Mouse (Mus musculus): ENCODE results near the gene Kmt2b. TPM values are rescaled to one million over a fixed set of nuclear protein-coding genes. Genes with fewer than 3 reads are reported as not detected.

The Kmt2b gene
- polyA plus RNA-seq (2012; ENCODE audit: low replicate concordance), result 143 and 153 TPM in 2 replicates

DNA sequence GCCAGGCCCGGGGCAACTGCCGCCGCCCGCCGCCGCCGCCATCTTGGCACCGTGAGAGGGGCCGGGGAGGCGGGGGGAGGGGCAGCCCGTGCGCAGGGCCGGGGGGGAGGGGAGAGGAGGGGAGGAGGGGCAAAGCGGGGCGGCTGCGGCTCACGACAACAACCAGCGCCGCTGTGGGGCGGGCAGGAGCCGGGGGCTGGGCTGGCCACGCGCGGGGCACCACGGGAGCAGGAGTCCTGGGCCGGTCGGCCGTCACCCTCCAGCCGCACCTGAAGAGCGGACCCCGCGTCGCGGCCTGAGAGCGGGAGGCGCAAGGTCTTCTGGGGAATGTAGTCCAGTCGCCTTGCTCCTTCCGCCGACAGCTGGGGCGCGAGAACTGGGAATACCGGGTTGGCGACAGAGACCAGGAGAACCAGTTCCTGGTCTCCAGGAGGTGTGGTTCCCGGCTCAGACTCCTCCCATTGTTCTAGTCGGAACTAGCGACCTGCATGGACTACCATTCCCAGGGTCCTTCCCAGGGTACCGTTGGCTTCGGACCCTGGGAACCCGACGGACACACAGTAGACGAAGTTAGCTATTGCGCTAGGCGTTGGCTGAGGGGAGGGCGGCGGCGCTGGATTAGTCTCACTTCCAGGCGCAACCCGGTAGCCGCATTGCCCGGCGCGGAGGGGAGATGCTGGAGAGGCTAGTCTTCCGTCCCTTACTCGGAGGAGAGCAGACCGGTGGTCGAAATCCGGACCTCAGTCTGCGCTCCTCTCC lies at the start of gene Kmt2b:
Gene Kmt2b (minus strand): TSS at position 51 of the 759 bp plus-strand sequence.

DNA sequence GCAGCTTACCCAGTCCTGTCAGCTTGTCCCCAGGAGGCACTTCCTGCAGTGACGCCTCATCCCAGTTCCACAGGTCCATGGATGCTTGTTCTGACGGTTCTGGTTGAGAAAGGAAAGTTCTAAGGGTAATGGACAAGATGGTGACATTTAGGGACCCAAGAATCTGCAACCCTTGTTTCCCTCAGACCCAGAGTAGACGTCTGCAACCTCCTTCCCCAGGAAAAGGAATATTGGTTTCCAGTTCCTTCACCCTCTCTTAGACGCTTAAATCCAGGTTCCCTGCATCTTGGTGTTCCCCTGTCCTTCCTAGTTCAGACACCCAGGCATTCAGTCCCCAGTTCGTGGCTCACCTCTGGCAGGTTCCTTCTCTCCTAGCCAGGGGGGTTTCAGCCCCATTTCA lies 47.2 kb upstream of the Kmt2b start, which contains the start of gene Etv2:
Gene Etv2 (minus strand): TSS at position 101 of the 400 bp plus-strand sequence.

DNA sequence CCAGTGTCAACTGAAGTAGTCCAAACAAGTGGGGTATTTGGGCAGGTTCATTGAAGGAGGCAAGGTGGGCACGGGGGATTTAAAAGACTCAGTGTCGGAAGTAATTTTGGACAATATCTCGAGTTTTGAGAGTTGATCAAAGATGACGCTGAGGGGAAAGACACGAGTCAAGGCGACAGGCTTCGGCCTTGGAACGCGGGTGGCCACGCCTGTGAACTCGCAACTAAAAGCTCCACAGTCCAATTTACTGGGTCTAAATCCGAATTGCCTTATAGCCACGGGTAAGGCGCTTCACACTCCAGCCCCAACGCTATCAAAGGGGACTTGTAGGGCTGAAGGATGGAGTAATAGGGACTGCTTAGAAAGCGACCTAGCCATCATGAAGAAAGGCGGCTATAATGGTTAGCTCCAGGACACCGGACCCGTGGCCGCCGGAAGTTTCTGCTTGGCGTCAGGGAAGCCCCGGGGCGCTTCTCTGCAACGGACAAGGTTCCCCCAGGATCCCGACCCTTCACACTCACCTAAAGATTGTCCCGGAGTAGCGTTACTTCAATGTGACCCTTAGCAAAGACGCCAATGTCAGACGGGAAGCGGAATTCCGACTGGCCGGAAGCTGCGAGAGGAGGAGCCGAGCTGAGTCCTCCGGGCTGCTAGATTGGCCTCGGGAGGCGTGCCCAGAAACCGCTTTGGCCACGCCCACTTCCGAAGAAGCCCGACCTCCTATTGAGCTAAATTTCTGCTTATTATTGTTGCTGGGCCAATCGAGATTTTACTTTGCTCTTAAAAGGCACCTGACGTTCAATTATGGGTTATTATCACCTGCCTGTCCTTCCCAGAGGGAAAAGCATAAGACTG lies 37.2 kb upstream of the Kmt2b start, which contains the start of gene Cox6b1:
Gene Cox6b1 (minus strand): TSS at position 622 of the 855 bp plus-strand sequence.

DNA sequence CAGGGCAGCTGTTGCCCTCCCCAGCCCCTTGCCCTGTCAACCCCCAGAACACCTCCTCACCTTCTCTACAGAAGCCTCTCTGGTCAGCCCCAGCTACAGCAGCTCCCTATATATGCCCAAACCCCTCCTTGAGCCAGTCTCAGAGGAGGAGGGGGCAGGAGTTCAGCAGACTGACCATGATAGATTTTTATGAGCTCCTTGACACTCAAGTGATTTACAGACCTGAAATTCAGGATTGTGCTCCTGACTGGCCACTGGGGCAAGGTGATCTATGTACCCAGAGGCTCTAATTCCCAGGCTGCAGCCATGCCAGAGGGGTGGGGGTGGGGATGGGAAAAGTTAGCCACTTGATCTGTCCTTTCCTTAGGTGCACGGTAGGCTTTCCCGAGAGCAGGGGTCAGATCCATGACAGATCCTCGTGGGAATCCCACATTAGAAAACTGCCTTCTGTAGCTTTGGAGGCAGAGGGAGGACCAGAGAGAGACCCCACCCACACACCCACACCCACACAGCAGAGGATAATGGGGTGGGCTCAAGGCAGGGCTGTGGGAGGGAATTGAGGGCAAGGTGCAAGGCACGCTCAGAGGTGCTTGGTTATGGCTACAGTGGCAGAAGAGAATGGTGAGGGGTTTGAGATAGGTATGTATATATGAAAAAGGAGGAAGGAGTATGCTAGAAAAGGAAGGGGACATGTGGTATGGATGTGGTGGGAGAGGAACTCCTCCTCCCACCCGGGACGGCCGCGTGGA lies 24.3 kb upstream of the Kmt2b start, which contains the start of gene Upk1a:
Gene Upk1a (minus strand): TSS at position 194 of the 749 bp plus-strand sequence.

DNA sequence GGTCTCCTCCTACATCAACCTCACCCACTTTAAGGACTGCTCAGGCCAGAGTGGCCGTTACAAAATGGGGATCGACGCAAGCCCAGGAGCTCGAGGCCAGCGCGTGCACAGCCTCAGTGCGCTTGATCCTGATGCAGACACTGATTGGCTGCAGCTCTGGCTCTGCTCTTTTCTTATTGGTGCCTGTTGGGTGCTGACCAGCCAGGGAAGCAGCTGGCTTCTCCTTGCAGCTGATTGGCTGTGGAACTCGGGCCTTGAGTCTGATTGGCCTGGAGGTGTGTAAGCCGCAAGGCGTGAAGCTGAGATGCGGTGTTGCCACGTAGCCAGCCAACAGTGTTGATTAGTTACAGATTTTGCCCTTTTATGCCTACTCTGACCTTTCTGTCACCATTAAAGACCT lies 10.3 kb upstream of the Kmt2b start, which contains the start of gene Zbtb32:
Gene Zbtb32 (minus strand): TSS at position 124 of the 400 bp plus-strand sequence.

DNA sequence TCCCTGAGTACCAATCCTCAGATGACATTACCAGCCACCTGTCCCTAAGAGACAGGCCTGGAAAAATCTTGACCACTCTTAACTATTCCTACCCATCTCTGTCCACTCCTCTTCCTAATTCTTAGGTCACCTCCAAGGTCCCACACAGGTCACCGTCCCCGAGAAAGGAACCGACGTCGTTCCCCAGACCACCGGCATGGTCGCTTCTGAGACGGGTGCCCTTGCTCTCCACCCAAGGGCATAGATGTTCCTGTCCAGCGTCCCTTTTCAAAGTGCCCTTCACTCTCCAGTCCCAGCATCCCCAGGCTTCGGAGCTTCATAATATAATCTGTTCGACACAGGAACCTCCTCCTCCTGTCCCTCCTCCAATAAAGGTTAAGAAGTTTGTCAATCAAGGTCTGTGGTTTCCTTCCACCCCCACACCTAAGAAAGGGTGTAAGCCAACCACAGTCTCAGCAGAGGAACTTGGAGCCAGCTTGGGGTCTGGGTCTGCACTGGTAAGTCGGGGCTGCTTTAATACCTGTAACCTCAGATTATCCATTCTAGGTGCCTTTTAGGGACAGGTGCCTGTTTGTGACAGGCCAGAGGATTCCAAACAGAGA lies 23.5 kb downstream of the Kmt2b start, which contains the start of gene Igflr1:
Gene Igflr1 (plus strand): TSS at position 458 of the 602 bp plus-strand sequence.

DNA sequence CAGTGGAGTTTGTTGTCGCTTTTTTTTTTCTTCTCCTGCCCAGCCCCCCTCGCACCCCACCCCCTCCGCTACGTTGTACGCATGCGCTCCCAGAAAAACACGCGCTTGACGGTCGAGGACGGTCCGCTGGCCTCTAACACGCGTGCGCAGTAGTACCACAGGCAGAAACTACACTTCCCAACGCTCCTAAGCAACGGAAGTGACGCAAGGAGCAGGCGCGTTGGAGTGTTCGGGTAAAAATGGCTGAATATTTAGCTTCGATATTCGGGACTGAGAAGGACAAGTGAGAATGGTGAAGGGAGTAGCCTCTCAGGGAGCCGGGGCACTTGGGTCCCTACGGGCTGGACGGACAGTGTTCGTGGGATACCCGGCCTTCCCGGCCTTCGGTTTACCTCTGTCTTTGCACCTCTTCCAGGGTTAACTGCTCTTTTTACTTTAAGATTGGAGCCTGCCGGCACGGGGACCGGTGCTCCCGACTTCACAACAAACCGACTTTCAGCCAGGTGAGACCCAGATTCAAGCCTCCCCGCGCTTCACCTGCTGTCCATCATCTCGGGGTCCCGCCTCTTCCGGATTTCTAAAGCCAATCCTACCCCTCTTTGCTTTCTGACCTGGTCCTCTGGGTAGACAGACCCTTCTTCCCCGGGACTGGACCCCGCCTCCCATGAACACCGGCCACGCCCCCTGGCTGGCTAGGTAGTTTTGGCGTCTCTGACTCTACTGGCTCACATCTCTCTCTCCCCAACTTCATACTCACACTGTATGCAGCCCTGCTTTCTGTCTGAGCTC lies 25.2 kb downstream of the Kmt2b start, which contains the start of the genes U2af1l4, Gm49396 and Psenen:
Gene U2af1l4 (plus strand): TSS at position 185 of the 789 bp plus-strand sequence.
Gene Gm49396 (plus strand): TSS at position 228 of the 789 bp plus-strand sequence.
Gene Psenen (minus strand): TSS at position 511 of the 789 bp plus-strand sequence.

DNA sequence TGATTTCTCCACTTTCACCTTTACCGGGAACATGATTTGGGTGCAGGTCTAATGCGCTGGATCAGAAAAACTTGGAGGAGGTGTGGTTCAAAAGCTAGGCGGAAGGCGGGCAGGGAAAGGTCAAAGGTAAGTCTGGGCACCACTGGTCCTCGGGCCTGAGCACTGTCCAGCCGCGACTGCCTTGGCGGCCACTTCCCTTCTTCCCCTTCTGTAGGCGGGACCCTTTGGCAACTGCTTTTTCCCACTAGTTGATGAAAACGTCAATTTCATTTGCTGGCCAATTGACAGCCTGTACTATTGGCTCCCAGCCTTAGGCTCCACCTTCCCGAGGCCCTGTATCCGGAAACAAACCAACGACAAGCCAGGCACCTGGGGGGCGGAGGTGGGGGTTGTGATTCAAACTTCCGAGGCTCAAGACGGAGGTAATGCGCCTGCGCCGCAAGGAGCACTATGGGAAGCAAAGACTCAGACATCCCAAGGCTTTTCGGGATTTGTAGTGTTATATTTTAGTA lies 29.0 kb downstream of the Kmt2b start, which contains the start of gene Lin37:
Gene Lin37 (minus strand): TSS at position 396 of the 512 bp plus-strand sequence.

DNA sequence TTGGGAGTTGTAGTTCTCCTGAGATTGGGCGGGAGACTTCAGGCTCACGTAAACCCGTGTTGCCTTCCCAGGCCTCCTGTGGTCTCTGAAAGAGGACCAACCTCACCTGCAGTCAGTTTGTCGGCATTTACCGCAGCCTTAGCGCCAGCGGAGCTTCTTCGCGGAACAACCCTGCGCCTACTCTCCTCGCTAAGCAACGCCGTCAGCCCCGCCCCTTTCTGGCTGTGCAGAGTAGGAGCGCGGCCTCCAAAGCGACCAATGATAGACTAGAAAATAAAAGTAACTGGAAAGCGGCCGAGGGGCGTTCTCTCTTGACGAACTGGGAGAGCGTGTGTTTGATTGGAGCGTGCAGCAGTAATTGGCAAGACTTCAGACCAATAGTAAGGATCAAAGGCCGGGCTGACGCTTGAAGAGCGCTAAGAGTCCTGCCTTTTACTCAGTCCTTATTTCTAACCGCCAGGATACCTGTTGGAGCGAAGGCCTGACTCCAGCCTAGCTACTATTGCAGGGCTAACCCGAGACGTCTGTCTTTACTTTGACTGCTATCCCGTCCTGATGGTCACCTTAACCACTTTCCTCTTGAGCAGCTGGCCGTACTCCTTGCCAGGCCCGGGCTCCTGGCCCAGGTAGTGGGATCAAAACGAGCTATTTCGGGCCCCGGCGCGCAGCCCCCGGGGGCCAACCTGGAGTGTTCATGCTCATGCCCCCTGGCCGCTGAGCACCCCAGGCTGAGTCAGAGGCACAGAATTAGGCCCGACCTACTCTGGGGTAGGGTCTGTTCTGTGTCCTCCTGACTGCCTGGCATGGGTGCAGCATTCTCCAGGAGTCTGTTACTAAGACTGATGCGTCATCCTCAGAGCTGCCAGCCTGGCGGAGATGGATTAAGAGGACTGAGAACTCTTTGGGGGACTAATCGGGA lies 36.2 kb downstream of the Kmt2b start, which contains the start of the genes Hspb6 and Proser3:
Gene Hspb6 (plus strand): TSS at position 77 of the 919 bp plus-strand sequence.
Gene Proser3 (minus strand): TSS at position 198 of the 919 bp plus-strand sequence.

DNA sequence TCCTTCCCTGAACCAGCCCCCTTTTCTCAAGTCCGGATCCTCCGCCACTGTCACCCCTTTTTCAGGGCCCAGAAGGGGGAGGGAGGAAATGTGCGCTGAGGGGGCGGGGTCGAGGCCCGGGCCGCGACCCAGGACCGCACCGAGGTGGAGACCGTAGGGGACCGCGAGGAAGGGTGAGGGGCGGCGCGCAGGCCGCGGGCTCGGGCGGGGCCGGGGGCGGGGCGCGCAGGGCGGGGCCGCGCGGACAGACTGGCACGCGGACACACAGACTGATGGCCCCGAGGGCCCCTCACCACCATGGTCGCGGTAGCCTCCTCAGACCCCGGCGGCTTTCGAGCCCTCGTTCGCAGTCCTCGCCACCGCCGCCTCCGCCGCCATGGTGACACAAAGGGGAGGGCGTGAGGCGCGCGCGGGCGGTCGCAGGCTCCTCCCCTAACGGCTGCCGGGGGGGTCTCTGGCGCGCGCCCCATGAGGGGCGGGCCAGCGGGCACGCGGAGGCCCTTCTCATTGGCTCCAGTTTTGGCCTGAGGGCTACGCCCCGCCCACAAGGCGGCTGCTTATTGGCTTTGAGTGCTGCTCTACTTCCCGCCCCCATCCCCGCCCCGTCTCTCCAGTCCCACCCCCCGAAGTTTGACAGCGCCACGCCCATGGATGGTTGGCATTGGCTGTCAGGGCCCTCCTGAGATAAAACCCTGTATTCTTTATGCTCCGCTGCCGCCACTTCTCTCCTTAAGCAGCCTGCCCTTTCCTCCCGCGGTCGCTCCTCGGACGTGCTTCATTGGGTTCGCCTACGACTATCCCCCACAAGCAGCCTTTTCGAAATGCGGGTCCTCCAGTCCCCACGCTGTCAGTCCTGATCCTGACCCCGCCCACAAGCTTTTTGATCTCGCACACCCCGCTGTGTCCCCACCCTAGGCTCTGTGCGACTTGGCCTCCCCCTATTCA lies 53.6 kb downstream of the Kmt2b start, which contains the start of gene Arhgap33:
Gene Arhgap33 (minus strand): TSS at position 428 of the 945 bp plus-strand sequence.

Other genes with a start within 250 kb of the Kmt2b start
- gene Lrfn3, start 226.0 kb downstream of the Kmt2b start, polyA plus RNA-seq (2012; ENCODE audit: low replicate concordance), result 0.06 and 0.26 TPM in 2 replicates
- gene Tyrobp, start 175.0 kb downstream of the Kmt2b start, polyA plus RNA-seq (2012; ENCODE audit: low replicate concordance), result 9.6 and 46.1 TPM in 2 replicates
- 10.4 TPM in 1 of 2 replicates, not detected in the other for gene Hcst, start 168.9 kb downstream of the Kmt2b start, polyA plus RNA-seq (2012; ENCODE audit: low replicate concordance)
- gene Nfkbid, start 167.0 kb downstream of the Kmt2b start, polyA plus RNA-seq (2012; ENCODE audit: low replicate concordance), result 16.8 and 18.4 TPM in 2 replicates
- 1.1 and 1.3 TPM in 2 replicates for gene Aplp1, start 143.2 kb downstream of the Kmt2b start, polyA plus RNA-seq (2012; ENCODE audit: low replicate concordance)
- gene Kirrel2, start 131.0 kb downstream of the Kmt2b start, polyA plus RNA-seq (2012; ENCODE audit: low replicate concordance), result not detected in 2 replicates
- gene Nphs1, start 130.4 kb downstream of the Kmt2b start, polyA plus RNA-seq (2012; ENCODE audit: low replicate concordance), result 0.14 TPM in 1 of 2 replicates, not detected in the other
- gene Prodh2, start 95.1 kb downstream of the Kmt2b start, polyA plus RNA-seq (2012; ENCODE audit: low replicate concordance), result 0.13 TPM in 1 of 2 replicates, not detected in the other
- 121 and 163 TPM in 2 replicates for gene Arhgap33, start 53.7 kb downstream of the Kmt2b start, polyA plus RNA-seq (2012; ENCODE audit: low replicate concordance)
- gene Hspb6, start 36.5 kb downstream of the Kmt2b start, polyA plus RNA-seq (2012; ENCODE audit: low replicate concordance), result 22.9 and 50.6 TPM in 2 replicates
- gene Proser3, start 36.4 kb downstream of the Kmt2b start, polyA plus RNA-seq (2012; ENCODE audit: low replicate concordance), result 29.4 and 49.1 TPM in 2 replicates
- 59.6 and 64.2 TPM in 2 replicates for gene Lin37, start 28.9 kb downstream of the Kmt2b start, polyA plus RNA-seq (2012; ENCODE audit: low replicate concordance)
- gene U2af1l4, start 25.4 kb downstream of the Kmt2b start, polyA plus RNA-seq (2012; ENCODE audit: low replicate concordance), result 12.7 and 61.9 TPM in 2 replicates
- gene Gm49396, start 25.4 kb downstream of the Kmt2b start, polyA plus RNA-seq (2012; ENCODE audit: low replicate concordance), result 1.2 and 1.6 TPM in 2 replicates
- gene Psenen, start 25.1 kb downstream of the Kmt2b start, polyA plus RNA-seq (2012; ENCODE audit: low replicate concordance), result 17.5 and 44.6 TPM in 2 replicates
- 8.1 and 20.3 TPM in 2 replicates for gene Igflr1, start 23.3 kb downstream of the Kmt2b start, polyA plus RNA-seq (2012; ENCODE audit: low replicate concordance)
- 133 and 177 TPM in 2 replicates for gene Zbtb32, start 10.2 kb upstream of the Kmt2b start, polyA plus RNA-seq (2012; ENCODE audit: low replicate concordance)
- 1.3 TPM in 1 of 2 replicates, not detected in the other for gene Upk1a, start 24.1 kb upstream of the Kmt2b start, polyA plus RNA-seq (2012; ENCODE audit: low replicate concordance)
- 47.1 and 83.9 TPM in 2 replicates for gene Cox6b1, start 37.4 kb upstream of the Kmt2b start, polyA plus RNA-seq (2012; ENCODE audit: low replicate concordance)
- gene Etv2, start 47.1 kb upstream of the Kmt2b start, polyA plus RNA-seq (2012; ENCODE audit: low replicate concordance), result 0.35 TPM in 1 of 2 replicates, not detected in the other
- gene Rbm42, start 61.6 kb upstream of the Kmt2b start, polyA plus RNA-seq (2012; ENCODE audit: low replicate concordance), result 329 and 344 TPM in 2 replicates
- 7.2 and 44.1 TPM in 2 replicates for gene Haus5, start 76.3 kb upstream of the Kmt2b start, polyA plus RNA-seq (2012; ENCODE audit: low replicate concordance)
- not detected in 2 replicates for gene Pmis2, start 82.9 kb upstream of the Kmt2b start, polyA plus RNA-seq (2012; ENCODE audit: low replicate concordance)
- gene 2200002J24Rik, start 110.2 kb upstream of the Kmt2b start, polyA plus RNA-seq (2012; ENCODE audit: low replicate concordance), result not detected in 2 replicates
- 0.20 TPM in 1 of 2 replicates, not detected in the other for gene Atp4a, start 123.5 kb upstream of the Kmt2b start, polyA plus RNA-seq (2012; ENCODE audit: low replicate concordance)
- 134 and 143 TPM in 2 replicates for gene Tmem147, start 140.8 kb upstream of the Kmt2b start, polyA plus RNA-seq (2012; ENCODE audit: low replicate concordance)
- not detected in 2 replicates for gene Gapdhs, start 155.0 kb upstream of the Kmt2b start, polyA plus RNA-seq (2012; ENCODE audit: low replicate concordance)
- 0.48 TPM in 1 of 2 replicates, not detected in the other for gene Sbsn, start 162.7 kb upstream of the Kmt2b start, polyA plus RNA-seq (2012; ENCODE audit: low replicate concordance)
- gene Dmkn, start 175.0 kb upstream of the Kmt2b start, polyA plus RNA-seq (2012; ENCODE audit: low replicate concordance), result not detected in 2 replicates
- not detected in 2 replicates for gene Krtdap, start 199.2 kb upstream of the Kmt2b start, polyA plus RNA-seq (2012; ENCODE audit: low replicate concordance)
- 0.46 and 5.5 TPM in 2 replicates for gene Ffar2, start 235.0 kb upstream of the Kmt2b start, polyA plus RNA-seq (2012; ENCODE audit: low replicate concordance)